ENCODE assay signal across 23 mouse cellular contexts in the genomic region with DNA sequence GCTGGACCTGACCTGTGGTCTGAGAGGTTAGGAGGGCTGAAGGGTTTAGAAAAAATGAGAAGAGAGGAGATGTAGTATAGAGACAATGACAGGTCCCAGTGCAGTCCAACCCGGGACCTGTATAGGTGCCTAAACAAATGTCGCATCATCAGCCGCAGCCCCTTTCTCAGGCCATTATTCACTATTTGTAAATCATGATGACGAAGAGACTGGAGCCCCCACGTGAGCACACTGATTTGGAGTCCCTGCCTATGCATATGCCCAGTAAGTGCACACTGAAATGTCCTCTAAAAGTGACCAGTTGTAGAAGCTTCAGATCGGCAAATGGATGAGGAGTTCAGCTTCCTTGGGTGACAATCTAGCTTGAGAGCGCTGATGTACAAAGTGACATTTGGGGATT.
"Had no signal": no experiment of that assay in that cellular context is flagged by ENCODE, and none has a peak within 500 bp of the region (broad histone marks: within the 10 kb centered on the region; RNA-seq: fewer than 3 reads in every experiment).

No protein-coding gene starts in this region.

- H3K27me3 ChIP-seq: hindbrain, embryonic 12.5 days; liver, embryonic 13.5 days; liver, embryonic 15.5 days had no signal

- ATAC-seq: inflammation-experienced regulatory T-cells, adult 6 months; intestine, postnatal 0 days had no signal

- H3K4me3 ChIP-seq: gastrocnemius, adult 2 months; heart, adult 2 months; hindbrain, embryonic 10.5 days; hindbrain, embryonic 12.5 days; layer of hippocampus, adult 2 months; left cerebral cortex, adult 2 months; limb, embryonic 10.5 days; limb, embryonic 12.5 days; liver, embryonic 13.5 days; liver, embryonic 15.5 days had no signal

- DNase-seq: gastrocnemius, adult 2 months; gastrocnemius, postnatal 10 days; gastrocnemius, postnatal 25 days; heart, adult 2 months; heart, postnatal 10 days; heart, postnatal 4 days; kidney, adult 18-20 months; kidney, adult 8-10 months; kidney, postnatal 10 days; kidney, postnatal 25 days; kidney, postnatal 4 days; liver; liver, embryonic 13.5 days had no signal

- H3K27ac ChIP-seq: gastrocnemius, adult 2 months; heart, adult 2 months; hindbrain, embryonic 10.5 days; hindbrain, embryonic 12.5 days; layer of hippocampus, adult 2 months; left cerebral cortex, adult 2 months; limb, embryonic 10.5 days; limb, embryonic 12.5 days; liver, embryonic 13.5 days; liver, embryonic 15.5 days had no signal

- H3K4me2 ChIP-seq: hindbrain, embryonic 12.5 days; limb, embryonic 12.5 days; liver, embryonic 11.5 days; liver, embryonic 13.5 days; liver, embryonic 15.5 days had no signal

- H3K9ac ChIP-seq: hindbrain, embryonic 12.5 days; limb, embryonic 12.5 days; liver, embryonic 13.5 days; liver, embryonic 15.5 days had no signal

- H3K36me3 ChIP-seq: hindbrain, embryonic 10.5 days; hindbrain, embryonic 12.5 days; limb, embryonic 10.5 days; limb, embryonic 12.5 days; liver, embryonic 13.5 days; liver, embryonic 15.5 days had no signal

- H3K9me3 ChIP-seq: hindbrain, embryonic 10.5 days; hindbrain, embryonic 12.5 days; limb, embryonic 10.5 days; limb, embryonic 12.5 days; liver, embryonic 13.5 days; liver, embryonic 15.5 days had no signal
